Mouse (Mus musculus) hindbrain, embryonic 12.5 days (tissue): ENCODE data around the gene Rab3a. TPM values are rescaled to one million over a fixed set of nuclear protein-coding genes. Genes with fewer than 3 reads are reported as not detected.
A peak's percentile ranks its signal among the peaks of the same experiment; 100 is the strongest.

Experiments used
- ATAC-seq: fragments of 200-750 bp; cut with Nextera tagmentation; 2 replicates; pipeline ENCODE4 v1.8.0; 2017; ENCODE audit warnings: moderate TSS enrichment; ENCODE audit not compliant: low FRiP score
- H3K27ac ChIP-seq: fragments of 300-500 bp; sonication (generic); 2 replicates; pipeline ENCODE4 v1.5.1; 2016; ENCODE audit warnings: mild to moderate bottlenecking
- H3K27me3 ChIP-seq: fragments of 300-500 bp; sonication (generic); 2 replicates; pipeline ENCODE4 v1.6.1; 2016; ENCODE audit warnings: mild to moderate bottlenecking
- H3K36me3 ChIP-seq: fragments of 300-500 bp; sonication (generic); 2 replicates; pipeline ENCODE4 v1.6.1; 2016; ENCODE audit warnings: mild to moderate bottlenecking
- H3K4me1 ChIP-seq: fragments of 300-500 bp; sonication (generic); 2 replicates; pipeline ENCODE4 v1.6.1; 2016
- H3K4me2 ChIP-seq: fragments of 300-500 bp; sonication (generic); replicated peaks from 2 replicates; pipeline ENCODE4 v1.6.1; 2016; ENCODE audit warnings: mild to moderate bottlenecking
- H3K4me3 ChIP-seq: fragments of 300-500 bp; sonication (generic); 2 replicates; pipeline ENCODE4 v1.5.1; 2016; ENCODE audit warnings: mild to moderate bottlenecking
- H3K9ac ChIP-seq: fragments of 300-500 bp; sonication (generic); 2 replicates; pipeline ENCODE4 v1.6.1; 2016; ENCODE audit warnings: mild to moderate bottlenecking, moderate library complexity
- H3K9me3 ChIP-seq: fragments of 300-500 bp; sonication (generic); replicated peaks from 2 replicates; pipeline ENCODE4 v1.6.1; 2016; ENCODE audit warnings: mild to moderate bottlenecking
- WGBS: fragments of 180-500 bp; shearing (Covaris S2); methylation state at CpG from one replicate; pipeline ENCODE4 v1.1.7; 2016; 5-methylcytosine and 5-hydroxymethylcytosine counted together
- polyA plus RNA-seq: library from polyadenylated mRNA; unstranded; fragments of >200 nt; fragmentation: Nextera tagmentation; extraction: Ambion mirVana; gene quantifications from 2 replicates; pipeline ENCODE4 v1.2.1, GENCODE M21; 2016

Rab3a gene
- polyA plus RNA-seq, result 126 and 134 TPM in 2 replicates

- 9% methylated on average over 36 of the region's 37 CpGs for WGBS
- peaks cover 38% of the 10 kb centered on the region for H3K4me1 ChIP-seq
- H3K4me3 ChIP-seq, result peak within 1 kb of the TSS; percentile 70
- H3K9ac ChIP-seq, result peak within 1 kb of the TSS; percentile 84
- H3K9me3 ChIP-seq, result no peaks in the 10 kb centered on the region
- ATAC-seq, result peak; percentile 96
- peak within 1 kb of the TSS; percentile 89 for H3K27ac ChIP-seq
- no peaks in the 10 kb centered on the region; the same call in 1 of the 2 replicates for H3K27me3 ChIP-seq
- peaks cover 24% of the 10 kb centered on the region for H3K36me3 ChIP-seq
- H3K4me2 ChIP-seq, result peak within 1 kb of the TSS; percentile 92
These were observed at the start of gene Rab3a for GRCm38 (mm10) chr8:70754043-70754870. Rab3a (plus strand) TSS chr8:70754679.

- Histone ChIP-seq H3K4me3 (no peak overlapping the region), H3K27ac (no peak overlapping the region), H3K27me3 (0 out of 2 replicates have a peak, but pooled peaks cover 7% of the 10 kb centered on the region), H3K9me3 (no peaks in the 10 kb centered on the region), H3K4me2 (no peak overlapping the region), H3K4me1 (peaks cover 4% of the 10 kb centered on the region; the same call in 1 of the 2 replicates), H3K36me3 (peaks cover 10% of the 10 kb centered on the region), H3K9ac (no peak overlapping the region)
- WGBS, result 86% methylated on average over 14 of the region's 14 CpGs
- no peak for ATAC-seq
These were observed 46.2 kb upstream of the Rab3a start for GRCm38 (mm10) chr8:70708281-70708680.

DNA sequence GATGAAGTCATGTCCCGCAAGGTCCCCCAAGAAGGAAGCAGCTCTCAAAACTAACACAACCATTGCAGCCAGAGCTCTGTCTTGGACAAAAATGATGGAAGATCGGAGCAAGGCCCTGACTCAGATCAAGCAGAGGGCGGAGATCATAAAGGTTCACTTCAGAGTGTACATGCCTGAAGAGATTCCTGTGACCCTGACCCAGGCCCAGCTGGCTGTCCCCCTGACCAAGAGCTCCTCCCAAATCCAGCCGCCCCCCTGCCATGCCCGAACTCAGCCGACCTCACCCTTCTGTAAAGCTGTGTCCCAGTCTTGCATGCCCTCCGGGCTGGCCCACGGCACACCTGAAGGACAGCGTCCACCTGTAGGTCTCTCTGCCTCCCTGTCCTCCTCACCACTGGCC, 44.7 kb upstream of the Rab3a start:
- Histone ChIP-seq H3K9ac (no peak overlapping the region), H3K4me3 (no peak overlapping the region), H3K4me1 (peaks cover 7% of the 10 kb centered on the region; the same call in 1 of the 2 replicates), H3K36me3 (peaks cover 3% of the 10 kb centered on the region), H3K9me3 (no peaks in the 10 kb centered on the region), H3K27ac (no peak overlapping the region), H3K4me2 (no peak overlapping the region), H3K27me3 (0 out of 2 replicates have a peak, but pooled peaks cover 7% of the 10 kb centered on the region)
- no peak for ATAC-seq
- WGBS, result 87% methylated on average over 9 of the region's 9 CpGs

DNA sequence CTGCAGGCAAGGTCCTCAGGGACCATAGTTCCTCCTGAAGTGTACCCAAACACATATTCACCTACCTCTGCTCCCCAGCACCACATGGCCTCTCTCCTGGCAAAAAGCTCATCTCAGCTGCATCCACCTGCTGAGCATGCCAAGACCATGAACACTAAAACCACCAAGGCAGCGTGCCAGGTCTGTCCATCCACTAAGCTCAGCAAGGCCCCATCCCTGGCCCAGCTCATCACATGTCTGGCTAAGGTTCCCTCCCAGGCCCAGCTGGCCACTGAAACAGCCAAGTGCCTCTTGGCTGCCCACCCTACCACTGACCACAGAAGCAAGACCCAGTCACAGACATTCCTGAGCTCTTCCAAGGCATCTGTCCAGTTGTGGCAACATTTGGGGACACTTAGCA, 44.2 kb upstream of the Rab3a start:
- H3K9ac ChIP-seq, result no peak overlapping the region
- WGBS, result 94% methylated on average over 1 of the region's 1 CpGs
- no peak for ATAC-seq
- H3K4me2 ChIP-seq, result no peak overlapping the region
- H3K4me3 ChIP-seq, result no peak overlapping the region
- H3K9me3 ChIP-seq, result no peaks in the 10 kb centered on the region
- H3K27me3 ChIP-seq, result 0 out of 2 replicates have a peak, but pooled peaks cover 7% of the 10 kb centered on the region
- H3K4me1 ChIP-seq, result peaks cover 7% of the 10 kb centered on the region; the same call in 1 of the 2 replicates
- no peak overlapping the region for H3K27ac ChIP-seq
- peaks cover 3% of the 10 kb centered on the region; the same call in 1 of the 2 replicates for H3K36me3 ChIP-seq

GRCm38 (mm10) chr8:70711041-70711440, 43.4 kb upstream of the Rab3a start:
- Histone ChIP-seq H3K36me3 (peaks cover 3% of the 10 kb centered on the region; the same call in 1 of the 2 replicates), H3K9me3 (no peaks in the 10 kb centered on the region), H3K4me3 (no peak overlapping the region), H3K27me3 (0 out of 2 replicates have a peak, but pooled peaks cover 7% of the 10 kb centered on the region), H3K9ac (no peak overlapping the region), H3K27ac (no peak overlapping the region), H3K4me1 (peaks cover 7% of the 10 kb centered on the region; the same call in 1 of the 2 replicates), H3K4me2 (no peak overlapping the region)
- 86% methylated on average over 11 of the region's 11 CpGs for WGBS
- no peak for ATAC-seq

- H3K27me3 ChIP-seq, result 0 out of 2 replicates have a peak, but pooled peaks cover 12% of the 10 kb centered on the region
- no peak overlapping the region for H3K4me3 ChIP-seq
- no peaks in the 10 kb centered on the region for H3K36me3 ChIP-seq
- no peak overlapping the region for H3K27ac ChIP-seq
- no peak for ATAC-seq
- H3K4me1 ChIP-seq, result peaks cover 7% of the 10 kb centered on the region; the same call in 1 of the 2 replicates
- H3K9me3 ChIP-seq, result no peaks in the 10 kb centered on the region
- H3K4me2 ChIP-seq, result no peak overlapping the region
- 75% methylated on average over 7 of the region's 7 CpGs for WGBS
- H3K9ac ChIP-seq, result no peak overlapping the region; the same call in 1 of the 2 replicates
These were observed 40.5 kb upstream of the Rab3a start for GRCm38 (mm10) chr8:70713991-70714390.

DNA sequence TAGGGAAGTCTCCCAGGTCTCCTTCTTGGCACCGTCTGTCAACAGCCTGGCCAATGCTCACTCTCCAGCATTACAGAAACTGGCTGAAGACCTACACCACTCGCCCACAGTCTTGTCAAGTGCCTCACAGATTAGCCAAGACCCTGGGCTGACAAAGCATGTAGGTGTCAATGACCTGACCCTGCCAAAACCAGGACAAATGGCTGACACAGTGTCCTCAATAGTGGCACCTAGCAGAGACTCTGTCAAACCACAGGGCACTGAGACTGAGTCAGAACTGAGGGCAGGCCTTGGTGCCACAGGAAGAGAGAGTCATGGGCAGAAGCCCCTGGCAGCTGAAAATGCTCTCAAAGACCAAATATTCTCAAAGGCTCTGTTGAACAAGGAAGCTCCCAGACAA, 39.4 kb upstream of the Rab3a start:
- Histone ChIP-seq H3K9me3 (no peaks in the 10 kb centered on the region), H3K27ac (no peak overlapping the region), H3K4me2 (no peak overlapping the region), H3K4me1 (peaks cover 7% of the 10 kb centered on the region; the same call in 1 of the 2 replicates), H3K4me3 (no peak overlapping the region), H3K36me3 (no peaks in the 10 kb centered on the region), H3K9ac (no peak overlapping the region), H3K27me3 (peaks cover 17% of the 10 kb centered on the region; the same call in 1 of the 2 replicates)
- 73% methylated on average over 2 of the region's 2 CpGs for WGBS
- ATAC-seq, result no peak

DNA sequence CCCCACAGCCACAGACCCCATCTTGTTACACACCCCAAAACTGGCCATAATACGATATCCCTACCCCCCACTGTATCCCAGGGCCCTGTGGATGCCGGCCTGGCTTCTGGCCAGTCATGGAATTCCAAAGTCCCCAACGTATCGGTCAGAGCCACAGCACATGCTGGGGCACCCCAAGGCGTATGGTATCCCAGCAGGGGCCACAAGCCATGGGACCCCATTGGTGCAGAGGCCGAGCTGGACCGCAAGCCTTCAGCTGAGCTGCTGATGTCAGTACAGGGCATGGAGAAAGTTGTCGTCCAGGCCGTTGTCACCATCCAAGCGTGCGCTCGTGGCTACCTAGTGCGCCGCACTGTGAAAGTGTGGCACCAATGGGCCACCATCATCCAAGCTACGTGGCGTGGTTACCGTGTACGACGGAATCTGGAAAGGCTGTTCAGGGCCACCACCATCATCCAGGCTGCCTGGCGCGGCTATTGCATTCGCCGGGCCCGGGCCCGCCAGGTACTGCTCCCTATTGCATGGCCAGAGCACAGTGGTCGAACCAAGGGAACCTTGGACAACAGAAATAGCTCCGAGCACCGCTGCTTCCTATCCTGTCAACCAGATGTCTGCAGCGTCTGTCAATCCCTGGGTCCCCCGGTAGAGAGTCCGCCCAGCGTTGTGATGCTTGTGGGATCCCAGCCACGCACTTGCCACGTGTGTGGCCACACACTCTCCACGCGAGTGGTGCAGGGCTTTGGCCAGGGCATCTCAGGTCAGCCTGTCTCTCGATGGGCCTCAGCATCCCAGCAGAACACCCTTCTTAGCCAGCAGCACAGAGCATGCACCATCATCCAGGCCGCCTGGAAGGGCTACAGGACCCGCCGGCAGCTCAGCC, 37.7 kb upstream of the Rab3a start:
- 86% methylated on average over 40 of the region's 40 CpGs for WGBS
- no peak for ATAC-seq

GRCm38 (mm10) chr8:70718297-70718696, 36.2 kb upstream of the Rab3a start, which contains the start of gene Gm3336:
Gm3336 (plus strand) TSS chr8:70718543.
- Histone ChIP-seq H3K4me3 (no peak within 1 kb of the TSS), H3K4me2 (0 out of 2 replicates have a peak within 1 kb of the TSS, but pooled peaks have one; percentile 15), H3K9me3 (no peaks in the 10 kb centered on the region), H3K27ac (no peak within 1 kb of the TSS), H3K9ac (no peak within 1 kb of the TSS), H3K4me1 (peaks cover 7% of the 10 kb centered on the region; the same call in 1 of the 2 replicates), H3K36me3 (no peaks in the 10 kb centered on the region), H3K27me3 (peaks cover 12% of the 10 kb centered on the region; the same call in 1 of the 2 replicates)
- 4% methylated on average over 19 of the region's 19 CpGs for WGBS
- no peak; the same call in 1 of the 2 replicates for ATAC-seq

More for the DNA sequence above, 37.7 kb upstream of the Rab3a start:
- Histone ChIP-seq H3K27me3 (peaks cover 19% of the 10 kb centered on the region; the same call in 1 of the 2 replicates), H3K9me3 (no peaks in the 10 kb centered on the region), H3K27ac (no peak overlapping the region), H3K9ac (no peak overlapping the region), H3K4me2 (no peak overlapping the region), H3K4me1 (peaks cover 7% of the 10 kb centered on the region; the same call in 1 of the 2 replicates), H3K36me3 (no peaks in the 10 kb centered on the region), H3K4me3 (no peak overlapping the region)

DNA sequence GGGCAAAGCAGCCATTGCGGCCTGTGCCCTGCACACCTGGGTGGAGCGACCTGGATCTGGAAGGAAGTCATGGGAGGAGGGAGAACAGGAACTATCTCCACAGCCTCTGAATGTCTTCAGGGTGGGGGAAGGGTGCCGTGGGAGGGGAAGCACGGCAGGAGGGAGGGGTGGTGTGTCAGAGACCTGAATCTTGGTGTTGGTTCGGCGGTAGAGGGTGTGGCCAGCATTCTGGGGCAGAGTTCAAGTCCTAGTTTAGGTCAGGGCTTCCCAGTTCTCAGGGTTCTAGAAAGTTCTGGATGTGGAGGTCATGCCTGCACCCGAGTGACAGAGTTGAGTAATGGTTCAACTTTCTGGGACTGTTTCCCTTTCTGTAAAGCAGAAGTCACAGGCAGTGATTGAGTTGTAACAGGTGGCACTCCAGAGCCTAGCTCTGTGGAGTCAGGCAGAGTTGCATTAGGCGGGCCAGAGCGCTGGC, 34.6 kb upstream of the Rab3a start:
- 63% methylated on average over 9 of the region's 9 CpGs for WGBS
- H3K9me3 ChIP-seq, result no peaks in the 10 kb centered on the region
- no peaks in the 10 kb centered on the region for H3K4me1 ChIP-seq
- no peak overlapping the region for H3K4me3 ChIP-seq
- H3K36me3 ChIP-seq, result no peaks in the 10 kb centered on the region
- no peak overlapping the region for H3K27ac ChIP-seq
- no peak overlapping the region for H3K4me2 ChIP-seq
- peaks cover 12% of the 10 kb centered on the region; the same call in 1 of the 2 replicates for H3K27me3 ChIP-seq
- no peak overlapping the region for H3K9ac ChIP-seq
- ATAC-seq, result no peak

DNA sequence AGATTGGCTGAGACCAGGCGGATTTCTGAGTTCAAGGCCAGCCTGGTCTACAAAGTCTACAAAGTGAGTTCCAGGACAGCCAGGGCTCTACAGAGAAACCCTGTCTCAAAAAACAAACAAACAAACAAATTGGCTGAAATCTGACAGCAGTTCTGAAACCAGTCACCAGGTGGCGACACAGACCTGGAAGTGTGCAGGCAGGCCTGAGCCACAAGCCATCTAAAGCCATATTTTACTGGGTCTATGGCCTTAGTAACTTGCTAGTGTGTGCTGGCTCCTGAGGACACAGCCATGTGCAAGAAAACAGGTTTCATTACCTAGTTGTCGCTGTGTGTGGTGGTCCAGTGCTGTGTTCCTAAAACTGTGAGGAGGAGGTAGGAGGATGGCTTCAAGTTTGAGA, 33.7 kb upstream of the Rab3a start:
- H3K4me2 ChIP-seq, result no peak overlapping the region
- H3K36me3 ChIP-seq, result no peaks in the 10 kb centered on the region
- peak; percentile 53 for ATAC-seq
- H3K9ac ChIP-seq, result no peak overlapping the region
- no peaks in the 10 kb centered on the region for H3K4me1 ChIP-seq
- 3% methylated on average over 3 of the region's 3 CpGs for WGBS
- H3K4me3 ChIP-seq, result no peak overlapping the region
- no peaks in the 10 kb centered on the region for H3K9me3 ChIP-seq
- peaks cover 12% of the 10 kb centered on the region; the same call in 1 of the 2 replicates for H3K27me3 ChIP-seq
- no peak overlapping the region for H3K27ac ChIP-seq
